Mouse (Mus musculus) cortical plate, adult 2 months (tissue): ENCODE measurements around the gene Gm28053. TPM values are rescaled to one million over a fixed set of nuclear protein-coding genes. Genes with fewer than 3 reads are reported as not detected.

Experiments used
- H3K27ac ChIP-seq: fragments of 200-500 bp; 2 replicates; pipeline ENCODE4 v1.5.1; 2012; ENCODE audit warnings: low read length, control low read depth, inconsistent platforms; ENCODE audit not compliant: insufficient read depth
- H3K4me1 ChIP-seq: fragments of 200-500 bp; 2 replicates; pipeline ENCODE4 v1.6.1; 2011; ENCODE audit warnings: low read length; ENCODE audit not compliant: control insufficient read depth, insufficient read depth
- H3K4me3 ChIP-seq: fragments of 200-500 bp; 2 replicates; pipeline ENCODE4 v1.5.1; 2011; ENCODE audit warnings: mild to moderate bottlenecking, low read length, control low read depth; ENCODE audit not compliant: insufficient read depth
- CTCF ChIP-seq: fragments of 200-500 bp; IDR thresholded peaks from 2 replicates; pipeline ENCODE4 v1.5.1; 2011; ENCODE audit warnings: mild to moderate bottlenecking, control low read depth, low read length; ENCODE audit not compliant: insufficient read depth; ENCODE audit errors: extremely low read depth
- POLR2A ChIP-seq: fragments of 200-500 bp; IDR thresholded peaks from 2 replicates; pipeline ENCODE4 v1.6.1; 2011; ENCODE audit warnings: mild to moderate bottlenecking, low read length, control low read depth; ENCODE audit not compliant: insufficient read depth; ENCODE audit errors: extremely low read depth
- polyA plus RNA-seq: library from polyadenylated mRNA; depleted of rRNA; stranded (reverse); fragments of >200 nt; gene quantifications from 2 replicates; pipeline ENCODE4 v1.2.3, GENCODE M21; 2012; rRNA removed

The Gm28053 gene
- polyA plus RNA-seq, 1 experiment, result 1.0 TPM

GRCm38 (mm10) chr6:48764496-48764895, 46.1 kb downstream of the Gm28053 start:
- TF ChIP-seq POLR2A (no peak), CTCF (no peak)

GRCm38 (mm10) chr6:48768178-48768869, 49.9 kb downstream of the Gm28053 start:
- H3K4me3 ChIP-seq, result no peak overlapping the region
- H3K27ac ChIP-seq, result no peak overlapping the region
- TF ChIP-seq POLR2A (no peak), CTCF (no peak)
- H3K4me1 ChIP-seq, result no peaks in the 10 kb centered on the region

More at GRCm38 (mm10) chr6:48764496-48764895, 46.1 kb downstream of the Gm28053 start:
- Histone ChIP-seq H3K4me1 (no peaks in the 10 kb centered on the region), H3K27ac (no peak overlapping the region), H3K4me3 (no peak overlapping the region)

GRCm38 (mm10) chr6:48768933-48769332, 50.5 kb downstream of the Gm28053 start:
- TF ChIP-seq POLR2A, result no peak
- no peak for TF ChIP-seq CTCF
- H3K27ac ChIP-seq, result no peak overlapping the region
- H3K4me1 ChIP-seq, result no peaks in the 10 kb centered on the region
- H3K4me3 ChIP-seq, result no peak overlapping the region

DNA sequence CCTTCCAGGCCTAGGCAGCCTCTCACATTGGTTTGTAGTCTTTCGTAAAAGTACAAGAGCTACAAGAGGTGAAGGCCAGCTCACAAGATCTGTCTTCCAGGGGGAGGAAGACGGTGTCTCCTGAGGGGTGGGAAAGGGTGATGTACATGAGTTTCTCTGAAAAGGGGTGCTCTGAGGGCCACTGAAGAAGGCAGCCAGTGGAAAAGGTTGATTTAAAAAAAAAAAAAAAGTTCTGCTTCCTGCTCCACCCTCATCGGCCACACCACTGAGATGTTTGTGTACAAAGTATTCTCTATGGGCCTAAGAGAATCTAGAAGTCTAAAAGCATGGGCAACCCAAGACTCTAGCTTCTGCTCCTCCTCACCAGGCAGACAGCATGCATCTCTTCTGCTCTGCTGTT, 52.3 kb downstream of the Gm28053 start, which contains the start of gene Gimap3:
Gene Gimap3 (minus strand): TSS at position 156 of the 400 bp plus-strand sequence.
- no peak for TF ChIP-seq POLR2A
- no peak for TF ChIP-seq CTCF
- Histone ChIP-seq H3K4me3 (no peak within 1 kb of the TSS), H3K27ac (no peak within 1 kb of the TSS), H3K4me1 (no peaks in the 10 kb centered on the region)

GRCm38 (mm10) chr6:48772030-48772429, 53.6 kb downstream of the Gm28053 start:
- H3K27ac ChIP-seq, result no peak overlapping the region

DNA sequence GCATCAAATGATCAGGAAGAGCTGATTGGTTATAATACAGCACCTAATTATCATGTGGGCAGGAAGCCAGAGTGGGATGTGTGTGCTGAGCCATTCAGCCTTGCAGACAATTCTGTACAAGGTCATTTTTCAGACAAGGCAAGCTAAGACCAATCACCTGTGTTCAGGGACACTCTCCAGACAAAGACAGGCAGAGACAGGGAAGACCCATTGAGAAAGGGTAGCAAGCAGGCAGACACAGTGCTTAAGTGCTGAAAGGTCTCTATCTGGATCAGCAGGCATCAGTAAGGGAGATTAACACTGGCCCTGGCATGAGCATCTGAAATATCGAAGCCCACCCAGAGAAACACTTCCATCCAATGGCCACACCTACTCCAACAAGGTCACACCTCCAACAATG, 66.0 kb downstream of the Gm28053 start:
- Histone ChIP-seq H3K4me1 (no peaks in the 10 kb centered on the region), H3K27ac (no peak overlapping the region), H3K4me3 (no peak overlapping the region)
- TF ChIP-seq CTCF (no peak), POLR2A (no peak)

More at GRCm38 (mm10) chr6:48772030-48772429, 53.6 kb downstream of the Gm28053 start:
- Histone ChIP-seq H3K4me3 (no peak overlapping the region), H3K4me1 (no peaks in the 10 kb centered on the region)
- TF ChIP-seq CTCF (peak; percentile 92), POLR2A (no peak)

DNA sequence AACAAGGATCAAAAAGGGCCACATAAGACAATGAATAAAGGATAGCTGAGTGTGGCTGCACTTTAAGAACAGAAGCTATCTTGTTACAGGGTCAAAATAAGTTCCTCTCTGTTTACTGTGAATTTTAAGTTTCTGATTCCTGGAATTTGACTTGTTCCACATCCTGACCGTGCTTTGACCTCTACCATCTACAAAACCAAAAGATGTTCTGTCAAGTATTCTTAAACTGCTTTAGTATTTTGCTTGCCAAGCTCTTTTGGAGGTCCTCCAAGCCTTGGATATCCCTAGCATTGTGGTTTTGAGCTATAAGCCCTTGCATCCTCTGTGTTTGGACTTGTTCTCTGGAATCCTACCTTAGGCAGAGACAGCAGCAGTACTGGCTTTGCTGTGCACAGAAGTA, 66.8 kb downstream of the Gm28053 start:
- TF ChIP-seq CTCF (no peak), POLR2A (no peak)
- Histone ChIP-seq H3K4me3 (no peak overlapping the region), H3K27ac (no peak overlapping the region), H3K4me1 (no peaks in the 10 kb centered on the region)

GRCm38 (mm10) chr6:48785601-48786000, 67.2 kb downstream of the Gm28053 start:
- no peak overlapping the region for H3K27ac ChIP-seq
- H3K4me1 ChIP-seq, result no peaks in the 10 kb centered on the region
- H3K4me3 ChIP-seq, result no peak overlapping the region
- TF ChIP-seq POLR2A, result no peak
- no peak for TF ChIP-seq CTCF

GRCm38 (mm10) chr6:48787867-48788266, 69.5 kb downstream of the Gm28053 start:
- Histone ChIP-seq H3K4me1 (no peaks in the 10 kb centered on the region), H3K27ac (no peak overlapping the region), H3K4me3 (no peak overlapping the region)
- TF ChIP-seq POLR2A, result no peak
- no peak for TF ChIP-seq CTCF

DNA sequence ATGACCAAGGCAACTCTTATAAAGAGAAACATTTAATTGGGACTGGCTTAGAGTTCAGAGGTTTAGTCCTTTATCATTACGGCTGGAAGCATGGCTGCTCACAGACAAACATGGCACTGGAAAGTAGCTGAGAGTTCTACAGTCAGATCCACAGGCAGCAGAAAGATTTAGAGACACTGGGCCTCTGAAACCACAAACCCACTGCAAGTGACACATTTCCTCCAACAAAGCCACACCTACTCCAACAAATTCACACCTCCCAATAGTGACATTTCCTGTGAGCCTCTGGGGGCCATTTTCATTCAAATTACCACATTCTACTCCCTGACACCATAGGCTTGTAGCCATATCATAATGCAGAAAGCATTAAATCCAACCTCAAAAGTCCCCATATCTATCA, 83.5 kb downstream of the Gm28053 start:
- no peaks in the 10 kb centered on the region for H3K4me1 ChIP-seq
- H3K4me3 ChIP-seq, result no peak overlapping the region
- no peak overlapping the region for H3K27ac ChIP-seq
- no peak for TF ChIP-seq CTCF
- no peak for TF ChIP-seq POLR2A

Other genes starting within 250 kb of the Gm28053 start
- 508 and 534 TPM in 2 replicates for gene Atp6v0e2, start 181.0 kb upstream of the Gm28053 start, polyA plus RNA-seq
- 22.7 and 25.2 TPM in 2 replicates for gene Lrrc61, start 163.8 kb upstream of the Gm28053 start, polyA plus RNA-seq
- gene Rarres2, start 145.8 kb upstream of the Gm28053 start, polyA plus RNA-seq, result 17.2 and 23.2 TPM in 2 replicates
- 1.1 TPM in 1 of 2 replicates, not detected in the other for gene Gm45021, start 129.0 kb upstream of the Gm28053 start, polyA plus RNA-seq
- gene Repin1, start 124.7 kb upstream of the Gm28053 start, polyA plus RNA-seq, result 81.8 and 96.1 TPM in 2 replicates
- gene Gm44965, start 124.7 kb upstream of the Gm28053 start, polyA plus RNA-seq, result 0.56 TPM in 1 of 2 replicates, not detected in the other
- gene Zfp775, start 116.5 kb upstream of the Gm28053 start, polyA plus RNA-seq, result 6.8 and 6.9 TPM in 2 replicates
- gene AI854703, start 91.8 kb upstream of the Gm28053 start, polyA plus RNA-seq, result 28.3 and 28.4 TPM in 2 replicates
- 1.2 and 1.9 TPM in 2 replicates for gene Gimap8, start 71.4 kb upstream of the Gm28053 start, polyA plus RNA-seq
- gene Gimap9, start 42.5 kb upstream of the Gm28053 start, polyA plus RNA-seq, result 0.65 and 0.66 TPM in 2 replicates
- gene Gimap4, start 34.1 kb upstream of the Gm28053 start, polyA plus RNA-seq, result 0.31 and 0.51 TPM in 2 replicates
- gene Gimap6, start 10.4 kb upstream of the Gm28053 start, polyA plus RNA-seq, result 3.6 and 5.1 TPM in 2 replicates
- not detected in 2 replicates for gene Gimap7, start within 50 bp of the Gm28053 start, polyA plus RNA-seq
- gene Gimap1, start 20.4 kb downstream of the Gm28053 start, polyA plus RNA-seq, result 1.5 and 1.7 TPM in 2 replicates
- 0.75 and 0.78 TPM in 2 replicates for gene Gimap5, start 27.6 kb downstream of the Gm28053 start, polyA plus RNA-seq
- gene Gimap3, start 52.2 kb downstream of the Gm28053 start, polyA plus RNA-seq, result 0.15 and 0.38 TPM in 2 replicates
- 25.6 and 25.8 TPM in 2 replicates for gene Tmem176a, start 122.3 kb downstream of the Gm28053 start, polyA plus RNA-seq
- 75.5 and 76.3 TPM in 2 replicates for gene Tmem176b, start 122.9 kb downstream of the Gm28053 start, polyA plus RNA-seq
- 0.04 TPM in 1 of 2 replicates, not detected in the other for gene Aoc1, start 154.3 kb downstream of the Gm28053 start, polyA plus RNA-seq
- gene 1600015I10Rik, start 211.3 kb downstream of the Gm28053 start, polyA plus RNA-seq, result not detected in 2 replicates